Mouse (Mus musculus) ovary, postnatal 14 days (tissue): ENCODE data around the gene Mark3.

Experiments
- DNase-seq: peaks from one replicate; pipeline ENCODE4 v3.0.0; 2022; ENCODE audit warnings: low spot score

Gene Mark3

GRCm38 (mm10) chr12:111560286-111560685 is 14.0 kb upstream of the Mark3 start:
- no peak for DNase-seq

GRCm38 (mm10) chr12:111562276-111562814 is 12.0 kb upstream of the Mark3 start:
- DNase-seq, result no peak

GRCm38 (mm10) chr12:111563076-111563629 is 11.2 kb upstream of the Mark3 start:
- no peak for DNase-seq

GRCm38 (mm10) chr12:111565363-111565762 is 9.0 kb upstream of the Mark3 start:
- DNase-seq, result no peak

GRCm38 (mm10) chr12:111568836-111569235 is 5.5 kb upstream of the Mark3 start:
- DNase-seq, result no peak

GRCm38 (mm10) chr12:111572406-111572805 is 1.9 kb upstream of the Mark3 start:
- DNase-seq, result no peak

- DNase-seq, result no peak
These were observed 1.0 kb upstream of the Mark3 start for GRCm38 (mm10) chr12:111573315-111573714.

- peak; percentile 22 for DNase-seq
These were observed 840 bp downstream of the Mark3 start for GRCm38 (mm10) chr12:111574887-111575838.

- no peak for DNase-seq
These were observed 8.7 kb downstream of the Mark3 start for GRCm38 (mm10) chr12:111583058-111583457.

- no peak for DNase-seq
These were observed 10.1 kb downstream of the Mark3 start for GRCm38 (mm10) chr12:111584401-111584800.

- DNase-seq, result no peak
These were observed 12.9 kb downstream of the Mark3 start for GRCm38 (mm10) chr12:111587252-111587651.

- no peak for DNase-seq
These were observed 18.2 kb downstream of the Mark3 start for GRCm38 (mm10) chr12:111592407-111593021.

- no peak for DNase-seq
These were observed 19.5 kb downstream of the Mark3 start for GRCm38 (mm10) chr12:111593775-111594174.

- no peak for DNase-seq
These were observed 23.0 kb downstream of the Mark3 start for GRCm38 (mm10) chr12:111597310-111597709.

- DNase-seq, result no peak
These were observed 24.6 kb downstream of the Mark3 start for GRCm38 (mm10) chr12:111598902-111599301.

- DNase-seq, result no peak
These were observed 25.3 kb downstream of the Mark3 start for GRCm38 (mm10) chr12:111599640-111600039.

- no peak for DNase-seq
These were observed 29.5 kb downstream of the Mark3 start for GRCm38 (mm10) chr12:111603871-111604270.

GRCm38 (mm10) chr12:111605619-111606018 is 31.3 kb downstream of the Mark3 start:
- no peak for DNase-seq

GRCm38 (mm10) chr12:111608015-111608414 is 33.7 kb downstream of the Mark3 start:
- DNase-seq, result no peak

- no peak for DNase-seq
These were observed 40.3 kb downstream of the Mark3 start for GRCm38 (mm10) chr12:111614475-111615141.

- no peak for DNase-seq
These were observed 43.9 kb downstream of the Mark3 start for GRCm38 (mm10) chr12:111618266-111618665.

GRCm38 (mm10) chr12:111648061-111648645 is 73.8 kb downstream of the Mark3 start:
- peak; percentile 54 for DNase-seq
